Mouse (Mus musculus) cerebellum, adult 2 months (tissue): ENCODE data around the gene Fcrla.

Experiments
- CTCF ChIP-seq: fragments of 200-500 bp; IDR thresholded peaks from 2 replicates; pipeline ENCODE4 v1.5.1; 2011; ENCODE audit warnings: low read depth, mild to moderate bottlenecking, control low read depth, low read length, moderate library complexity, borderline replicate concordance; ENCODE audit not compliant: insufficient read depth
- POLR2A ChIP-seq: fragments of 200-500 bp; IDR thresholded peaks from 2 replicates; pipeline ENCODE4 v1.6.1; 2011; ENCODE audit warnings: low read length, control low read depth, borderline replicate concordance; ENCODE audit not compliant: insufficient read depth

DNA sequence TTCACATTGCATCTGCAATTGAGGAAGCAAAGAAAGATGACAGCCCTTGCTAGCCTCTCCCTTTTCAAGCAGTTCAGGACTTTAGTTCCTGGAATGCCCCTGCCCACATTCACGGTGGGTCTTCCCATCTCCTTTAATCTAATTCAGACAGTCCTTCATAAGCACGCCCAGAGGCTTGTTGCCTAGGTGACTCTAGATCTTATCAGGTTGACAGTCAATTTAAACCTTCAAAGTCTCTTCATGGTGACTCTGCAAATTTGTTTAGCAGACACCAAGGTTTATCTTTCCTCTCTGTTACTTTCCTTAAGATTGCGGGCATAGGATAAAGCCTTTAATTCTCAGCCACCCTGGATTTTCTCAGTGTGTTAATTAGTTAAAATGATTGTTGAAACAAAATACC is 23.4 kb upstream of the Fcrla start:
- TF ChIP-seq POLR2A = no peak
- no peak for TF ChIP-seq CTCF
